Mouse (Mus musculus): Measurements from ENCODE around the gene Kbtbd13. TPM values are rescaled to one million over a fixed set of nuclear protein-coding genes. Genes with fewer than 3 reads are reported as not detected.

Kbtbd13 gene
- polyA plus RNA-seq, 1 experiment = not detected

DNA sequence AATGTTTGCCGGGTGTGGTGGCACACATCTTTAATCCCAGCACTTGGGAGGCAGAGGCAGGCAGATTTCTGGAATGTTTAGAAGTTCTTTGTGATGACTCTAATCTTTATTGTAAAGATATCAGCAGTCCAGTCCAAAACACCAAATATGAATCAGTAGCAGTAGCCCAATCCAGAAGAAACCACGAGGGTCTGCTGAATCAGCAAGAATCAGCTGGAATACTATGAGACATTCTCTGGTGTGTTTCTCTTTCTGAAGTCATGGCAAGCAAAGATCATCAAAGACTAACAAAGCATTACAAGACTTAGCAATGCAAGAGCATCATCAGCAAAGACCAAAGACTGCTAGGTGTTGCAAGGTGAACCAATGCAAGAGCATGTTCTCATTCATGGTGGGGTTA, 51.0 kb downstream of the Kbtbd13 start:
- Histone ChIP-seq H3K4me3 (replicated peaks; ENCODE audit: control insufficient read depth, low read depth, low read length) (no peak overlapping the region), H3K27ac (ENCODE audit: control insufficient read depth, insufficient read depth, low read depth, low read length, poor library complexity) (no peak overlapping the region), H3K4me1 (ENCODE audit: control insufficient read depth, insufficient read depth, low read length) (no peaks in the 10 kb centered on the region)
- 83% methylated on average over 2 of the region's 2 CpGs for WGBS
- TF ChIP-seq CTCF (IDR thresholded peaks at IDR 0.05; ENCODE audit: control insufficient read depth, insufficient read depth, low read length) (no peak), POLR2A (IDR thresholded peaks at IDR 0.05; ENCODE audit: borderline replicate concordance, control insufficient read depth, low read depth, low read length) (no peak)

DNA sequence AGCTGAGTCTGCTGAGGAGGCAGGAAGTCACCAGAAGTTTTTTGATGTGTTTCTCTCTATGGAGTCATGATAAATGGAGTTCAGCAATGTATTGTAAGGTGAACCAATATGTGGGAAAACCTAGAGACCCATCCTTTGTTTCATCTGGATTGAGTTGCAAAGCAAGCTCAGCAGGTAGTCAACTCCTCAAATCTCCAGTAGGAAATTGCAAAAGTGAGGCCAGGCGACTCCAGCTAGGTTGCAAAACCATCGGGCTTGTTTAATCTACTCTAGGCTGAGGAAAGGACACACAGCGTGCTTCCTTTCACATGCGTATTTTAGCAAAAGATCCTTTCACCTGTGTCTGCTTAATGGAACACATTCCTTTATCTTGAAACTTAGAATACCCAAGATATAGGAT, 52.3 kb downstream of the Kbtbd13 start:
- no peak overlapping the region for H3K27ac ChIP-seq (ENCODE audit: control insufficient read depth, insufficient read depth, low read depth, low read length, poor library complexity)
- H3K4me1 ChIP-seq (ENCODE audit: control insufficient read depth, insufficient read depth, low read length) = no peaks in the 10 kb centered on the region
- 63% methylated on average over 4 of the region's 4 CpGs for WGBS
- no peak overlapping the region for H3K4me3 ChIP-seq (replicated peaks; ENCODE audit: control insufficient read depth, low read depth, low read length)
- TF ChIP-seq CTCF (IDR thresholded peaks at IDR 0.05; ENCODE audit: control insufficient read depth, insufficient read depth, low read length) = no peak
- no peak for TF ChIP-seq POLR2A (IDR thresholded peaks at IDR 0.05; ENCODE audit: borderline replicate concordance, control insufficient read depth, low read depth, low read length)

Other genes starting within 250 kb of the Kbtbd13 start
- 4.3 and 7.0 TPM in 2 replicates for gene Parp16, start 196.3 kb downstream of the Kbtbd13 start, polyA plus RNA-seq (2011; ENCODE audit: insufficient read depth, insufficient read length, low replicate concordance, missing spikeins)
- gene Cilp, start 126.5 kb downstream of the Kbtbd13 start, polyA plus RNA-seq (2011; ENCODE audit: insufficient read depth, insufficient read length, low replicate concordance, missing spikeins) = 0.40 TPM in 1 of 2 replicates, not detected in the other
- 7.3 and 19.9 TPM in 2 replicates for gene Clpx, start 97.4 kb downstream of the Kbtbd13 start, polyA plus RNA-seq (2011; ENCODE audit: insufficient read depth, insufficient read length, low replicate concordance, missing spikeins)
- 7.3 and 16.3 TPM in 2 replicates for gene Pdcd7, start 45.5 kb downstream of the Kbtbd13 start, polyA plus RNA-seq (2011; ENCODE audit: insufficient read depth, insufficient read length, low replicate concordance, missing spikeins)
- 1.1 and 1.7 TPM in 2 replicates for gene Ubap1l, start 30.6 kb downstream of the Kbtbd13 start, polyA plus RNA-seq (2011; ENCODE audit: insufficient read depth, insufficient read length, low replicate concordance, missing spikeins)
- 0.40 TPM in 1 of 2 replicates, not detected in the other for gene Rasl12, start 6.9 kb upstream of the Kbtbd13 start, polyA plus RNA-seq (2011; ENCODE audit: insufficient read depth, insufficient read length, low replicate concordance, missing spikeins)
- gene Slc51b, start 31.3 kb upstream of the Kbtbd13 start, polyA plus RNA-seq (2011; ENCODE audit: insufficient read depth, insufficient read length, low replicate concordance, missing spikeins) = not detected in 2 replicates
- gene Mtfmt, start 44.1 kb upstream of the Kbtbd13 start, polyA plus RNA-seq (2011; ENCODE audit: insufficient read depth, insufficient read length, low replicate concordance, missing spikeins) = 7.7 and 18.7 TPM in 2 replicates
- gene Spg21, start 69.3 kb upstream of the Kbtbd13 start, polyA plus RNA-seq (2011; ENCODE audit: insufficient read depth, insufficient read length, low replicate concordance, missing spikeins) = 7.8 and 16.5 TPM in 2 replicates
- 1.2 TPM in 1 of 2 replicates, not detected in the other for gene Ankdd1a, start 128.5 kb upstream of the Kbtbd13 start, polyA plus RNA-seq (2011; ENCODE audit: insufficient read depth, insufficient read length, low replicate concordance, missing spikeins)
- gene Plekho2, start 188.4 kb upstream of the Kbtbd13 start, polyA plus RNA-seq (2011; ENCODE audit: insufficient read depth, insufficient read length, low replicate concordance, missing spikeins) = 25.7 and 55.0 TPM in 2 replicates
- 16.5 and 29.8 TPM in 2 replicates for gene Pif1, start 195.5 kb upstream of the Kbtbd13 start, polyA plus RNA-seq (2011; ENCODE audit: insufficient read depth, insufficient read length, low replicate concordance, missing spikeins)
- gene Rbpms2, start 238.0 kb upstream of the Kbtbd13 start, polyA plus RNA-seq (2011; ENCODE audit: insufficient read depth, insufficient read length, low replicate concordance, missing spikeins) = 32.3 and 68.4 TPM in 2 replicates